Mouse (Mus musculus): Measurements from ENCODE around the gene Dyrk3. TPM values are rescaled to one million over a fixed set of nuclear protein-coding genes. Genes with fewer than 3 reads are reported as not detected.
"Not testable (repeated sequence)": the region's sequence is repeated elsewhere in the genome, so short reads cannot be mapped to it uniquely, and the experiment has no call there.

Dyrk3 gene
- polyA plus RNA-seq, 1 experiment from 2014 or later = 4.1 TPM

GRCm38 (mm10) chr1:131175819-131176218 lies 37.7 kb upstream of the Dyrk3 start:
- ATAC-seq = no peak
- no peaks in the 10 kb centered on the region for H3K4me1 ChIP-seq (replicated peaks)
- no peak overlapping the region for H3K4me2 ChIP-seq (replicated peaks)
- H3K9ac ChIP-seq = no peak overlapping the region
- H3K4me3 ChIP-seq (replicated peaks) = no peak overlapping the region
- no peak overlapping the region for H3K27ac ChIP-seq
- no peaks in the 10 kb centered on the region for H3K9me3 ChIP-seq
- no peaks in the 10 kb centered on the region for H3K27me3 ChIP-seq (replicated peaks)
- peaks cover 37% of the 10 kb centered on the region for H3K36me3 ChIP-seq
- 93% methylated on average over 8 of the region's 8 CpGs for WGBS

DNA sequence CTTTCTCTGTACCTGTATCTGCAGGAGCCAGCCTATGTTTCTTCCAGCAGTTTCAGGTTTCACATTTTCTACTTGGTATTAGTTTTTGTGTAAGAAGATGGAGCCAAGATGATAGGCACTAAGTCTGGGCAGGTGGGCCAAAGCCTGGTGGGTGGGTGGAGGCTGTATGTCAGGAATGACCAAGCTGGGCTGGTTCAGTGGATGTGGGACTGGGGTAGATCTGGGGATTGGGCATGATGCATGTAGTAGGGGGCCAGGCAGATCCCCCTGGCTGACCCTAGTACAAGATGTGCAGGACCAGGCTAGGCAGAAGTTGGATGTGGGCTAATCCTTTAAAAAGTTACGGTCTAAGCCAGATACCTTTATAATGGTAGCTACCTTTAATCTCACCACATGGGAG lies 37.0 kb upstream of the Dyrk3 start:
- WGBS = 100% methylated on average over 1 of the region's 1 CpGs
- Histone ChIP-seq H3K4me3 (replicated peaks) (no peak overlapping the region), H3K9ac (no peak overlapping the region), H3K36me3 (peaks cover 40% of the 10 kb centered on the region), H3K4me1 (replicated peaks) (no peaks in the 10 kb centered on the region), H3K27me3 (replicated peaks) (no peaks in the 10 kb centered on the region), H3K4me2 (replicated peaks) (no peak overlapping the region), H3K9me3 (no peaks in the 10 kb centered on the region), H3K27ac (no peak overlapping the region)
- ATAC-seq = no peak

DNA sequence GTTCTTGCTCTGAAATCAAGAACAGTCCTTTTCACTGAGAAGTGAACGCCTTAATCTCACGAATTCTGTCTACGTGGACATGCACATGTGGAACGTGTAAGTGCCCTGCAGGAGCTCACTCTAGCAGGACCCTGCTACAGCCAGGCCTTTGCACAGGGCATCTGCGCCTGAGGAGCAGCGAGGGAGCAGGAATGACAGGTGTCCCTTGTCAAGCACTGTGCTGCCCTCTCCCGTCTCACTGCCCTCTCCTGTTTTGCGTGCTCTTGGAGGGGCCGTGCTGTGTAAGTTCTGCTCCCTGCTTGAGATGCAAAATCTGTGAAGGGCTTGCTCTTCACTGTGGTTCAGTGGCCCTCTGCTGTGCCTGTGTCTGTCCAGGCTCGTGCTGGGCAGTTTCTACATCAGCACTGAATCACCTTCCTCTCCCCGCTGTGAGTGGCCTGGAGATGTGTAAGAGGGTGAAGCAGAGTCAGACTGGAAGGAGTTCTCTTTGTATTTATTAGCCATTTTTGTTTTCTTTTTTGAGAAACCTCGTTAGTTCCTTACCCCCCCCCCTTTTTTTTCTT lies 36.2 kb upstream of the Dyrk3 start:
- Histone ChIP-seq H3K9ac (no peak overlapping the region), H3K4me1 (replicated peaks) (no peaks in the 10 kb centered on the region), H3K27ac (no peak overlapping the region), H3K9me3 (no peaks in the 10 kb centered on the region), H3K27me3 (replicated peaks) (no peaks in the 10 kb centered on the region), H3K36me3 (peaks cover 42% of the 10 kb centered on the region), H3K4me3 (replicated peaks) (no peak overlapping the region), H3K4me2 (replicated peaks) (no peak overlapping the region)
- no peak for ATAC-seq
- WGBS = 75% methylated on average over 12 of the region's 12 CpGs

- Histone ChIP-seq H3K36me3 (peaks cover 43% of the 10 kb centered on the region), H3K9ac (no peak overlapping the region), H3K27ac (no peak overlapping the region), H3K4me2 (replicated peaks) (no peak overlapping the region), H3K4me3 (replicated peaks) (no peak overlapping the region), H3K9me3 (no peaks in the 10 kb centered on the region), H3K4me1 (replicated peaks) (no peaks in the 10 kb centered on the region), H3K27me3 (replicated peaks) (no peaks in the 10 kb centered on the region)
- ATAC-seq = no peak
- 76% methylated on average over 6 of the region's 6 CpGs for WGBS
Observed at GRCm38 (mm10) chr1:131173809-131174208, 35.7 kb upstream of the Dyrk3 start.

DNA sequence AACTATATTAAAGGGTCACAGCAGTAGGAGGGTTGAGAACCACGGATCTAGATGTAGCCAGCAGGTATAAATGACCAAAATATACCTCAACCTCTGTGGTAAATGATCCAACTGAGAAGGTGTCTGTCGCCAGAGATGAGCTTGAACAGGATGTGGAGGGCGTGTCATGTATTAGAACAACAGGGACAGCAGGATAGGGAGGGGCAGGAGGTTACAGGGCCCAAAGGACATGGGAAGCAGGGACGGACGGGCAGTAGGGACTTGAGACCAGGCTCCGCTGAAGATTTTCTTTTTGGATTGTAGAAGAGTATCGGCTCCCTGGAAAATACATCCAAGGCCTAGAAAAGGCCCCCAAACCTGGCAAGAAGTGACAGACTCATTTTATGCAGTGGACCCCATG lies 34.9 kb upstream of the Dyrk3 start:
- no peaks in the 10 kb centered on the region for H3K27me3 ChIP-seq (replicated peaks)
- H3K27ac ChIP-seq = no peak overlapping the region
- 85% methylated on average over 7 of the region's 7 CpGs for WGBS
- H3K9ac ChIP-seq = no peak overlapping the region
- no peaks in the 10 kb centered on the region for H3K9me3 ChIP-seq
- H3K36me3 ChIP-seq = peaks cover 51% of the 10 kb centered on the region
- no peak overlapping the region for H3K4me2 ChIP-seq (replicated peaks)
- no peaks in the 10 kb centered on the region for H3K4me1 ChIP-seq (replicated peaks)
- ATAC-seq = no peak
- no peak overlapping the region for H3K4me3 ChIP-seq (replicated peaks)

DNA sequence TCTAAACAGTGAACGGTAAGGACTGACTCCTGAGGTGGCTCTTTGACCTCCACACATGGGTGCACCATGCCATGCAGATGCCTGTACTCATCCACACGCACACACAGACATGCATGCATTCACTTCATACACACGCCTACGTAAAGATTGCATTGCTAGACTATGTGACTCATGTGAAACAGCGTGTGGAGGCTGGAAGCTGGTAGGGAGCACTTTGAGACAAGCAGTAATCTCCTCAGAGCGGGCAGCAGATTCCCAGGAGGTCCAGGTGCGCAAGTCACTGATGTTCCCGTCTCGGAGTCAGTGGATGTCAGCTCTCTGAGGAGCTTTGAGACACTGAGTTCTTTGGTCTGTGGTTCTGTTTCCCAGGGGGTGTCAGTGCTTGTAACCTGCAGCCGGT lies 29.5 kb upstream of the Dyrk3 start:
- Histone ChIP-seq H3K9ac (no peak overlapping the region), H3K27ac (no peak overlapping the region), H3K36me3 (peaks cover 56% of the 10 kb centered on the region), H3K27me3 (replicated peaks) (no peaks in the 10 kb centered on the region), H3K4me2 (replicated peaks) (no peak overlapping the region), H3K4me3 (replicated peaks) (no peak overlapping the region), H3K9me3 (no peaks in the 10 kb centered on the region), H3K4me1 (replicated peaks) (no peaks in the 10 kb centered on the region)
- 95% methylated on average over 10 of the region's 10 CpGs for WGBS
- ATAC-seq = no peak

GRCm38 (mm10) chr1:131164427-131164826 lies 26.3 kb upstream of the Dyrk3 start:
- Histone ChIP-seq H3K4me2 (replicated peaks) (no peak overlapping the region), H3K36me3 (peaks cover 55% of the 10 kb centered on the region), H3K4me1 (replicated peaks) (no peaks in the 10 kb centered on the region), H3K9me3 (no peaks in the 10 kb centered on the region), H3K9ac (no peak overlapping the region), H3K27me3 (replicated peaks) (no peaks in the 10 kb centered on the region), H3K27ac (no peak overlapping the region), H3K4me3 (replicated peaks) (no peak overlapping the region)
- ATAC-seq = no peak
- WGBS = 78% methylated on average over 6 of the region's 6 CpGs

GRCm38 (mm10) chr1:131161091-131161490 lies 23.0 kb upstream of the Dyrk3 start:
- Histone ChIP-seq H3K4me3 (replicated peaks) (no peak overlapping the region), H3K9ac (no peak overlapping the region), H3K27ac (no peak overlapping the region), H3K9me3 (no peaks in the 10 kb centered on the region), H3K4me2 (replicated peaks) (no peak overlapping the region), H3K4me1 (replicated peaks) (no peaks in the 10 kb centered on the region), H3K27me3 (replicated peaks) (no peaks in the 10 kb centered on the region), H3K36me3 (peaks cover 33% of the 10 kb centered on the region)
- WGBS = 81% methylated on average over 11 of the region's 11 CpGs
- no peak for ATAC-seq

DNA sequence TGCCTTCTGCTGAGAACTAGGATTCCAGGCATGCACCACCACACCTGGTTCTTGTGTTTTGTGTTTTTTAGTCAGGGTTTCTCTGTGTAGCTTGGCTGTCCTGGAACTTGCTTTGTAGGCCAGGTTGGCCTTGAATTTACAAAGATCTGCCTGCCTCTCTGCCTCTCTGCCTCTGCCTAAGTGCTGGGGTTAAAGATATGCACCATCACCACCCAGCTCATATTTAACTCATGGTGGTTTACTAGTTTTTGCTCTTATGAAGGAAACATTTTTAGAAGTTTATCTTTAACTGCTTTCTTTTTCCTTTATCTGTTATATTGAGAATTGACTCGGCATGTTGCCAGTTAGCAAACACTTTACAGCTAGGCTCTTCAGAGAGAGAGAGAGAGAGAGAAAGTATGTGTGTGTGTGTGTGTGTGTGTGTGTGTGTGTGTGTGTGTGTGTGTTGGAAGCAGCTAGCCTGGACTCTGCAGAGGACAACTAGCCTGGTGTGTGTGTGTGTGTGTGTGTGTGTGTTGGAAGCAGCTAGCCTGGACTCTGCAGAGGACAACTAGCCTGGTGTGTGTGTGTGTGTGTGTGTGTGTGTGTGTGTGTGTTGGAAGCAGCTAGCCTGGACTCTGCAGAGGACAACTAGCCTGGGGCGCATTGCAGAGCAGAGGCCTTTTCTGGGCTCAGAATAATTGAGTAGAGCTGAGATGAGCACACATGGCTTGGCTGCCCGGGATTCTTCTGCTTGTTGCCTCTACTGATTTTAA lies 21.6 kb upstream of the Dyrk3 start:
- peaks cover 26% of the 10 kb centered on the region for H3K36me3 ChIP-seq
- not testable (repeated sequence) for H3K4me1 ChIP-seq (replicated peaks); H3K27ac ChIP-seq; ATAC-seq; H3K4me2 ChIP-seq (replicated peaks); H3K27me3 ChIP-seq (replicated peaks); H3K9ac ChIP-seq; H3K9me3 ChIP-seq; H3K4me3 ChIP-seq (replicated peaks)
- 81% methylated on average over 3 of the region's 3 CpGs for WGBS

DNA sequence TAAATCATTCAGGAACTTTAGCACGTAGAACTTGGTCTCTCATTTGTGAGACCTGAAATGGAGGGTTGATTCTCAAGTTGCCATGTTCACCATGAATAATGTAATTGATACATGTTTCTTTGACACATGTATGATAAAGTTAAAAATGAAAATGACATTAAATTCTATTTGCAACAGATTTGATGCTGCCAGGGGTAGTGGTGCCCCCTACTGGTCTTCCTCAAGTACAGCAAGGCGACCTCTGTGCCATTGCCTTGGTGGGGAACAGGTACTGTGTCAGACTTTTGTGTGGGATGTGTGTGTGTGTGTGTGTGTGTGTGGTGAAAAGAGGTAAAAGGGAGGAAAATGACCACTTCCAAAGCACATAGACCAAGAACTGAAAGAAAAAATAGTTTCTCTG lies 17.3 kb upstream of the Dyrk3 start:
- no peak overlapping the region for H3K9ac ChIP-seq
- ATAC-seq = no peak
- peaks cover 3% of the 10 kb centered on the region for H3K36me3 ChIP-seq
- H3K27me3 ChIP-seq (replicated peaks) = no peaks in the 10 kb centered on the region
- 59% methylated on average over 2 of the region's 2 CpGs for WGBS
- no peaks in the 10 kb centered on the region for H3K9me3 ChIP-seq
- H3K27ac ChIP-seq = no peak overlapping the region
- no peak overlapping the region for H3K4me3 ChIP-seq (replicated peaks)
- H3K4me2 ChIP-seq (replicated peaks) = no peak overlapping the region
- H3K4me1 ChIP-seq (replicated peaks) = 0 out of 2 replicates have a peak, but pooled peaks cover 6% of the 10 kb centered on the region

DNA sequence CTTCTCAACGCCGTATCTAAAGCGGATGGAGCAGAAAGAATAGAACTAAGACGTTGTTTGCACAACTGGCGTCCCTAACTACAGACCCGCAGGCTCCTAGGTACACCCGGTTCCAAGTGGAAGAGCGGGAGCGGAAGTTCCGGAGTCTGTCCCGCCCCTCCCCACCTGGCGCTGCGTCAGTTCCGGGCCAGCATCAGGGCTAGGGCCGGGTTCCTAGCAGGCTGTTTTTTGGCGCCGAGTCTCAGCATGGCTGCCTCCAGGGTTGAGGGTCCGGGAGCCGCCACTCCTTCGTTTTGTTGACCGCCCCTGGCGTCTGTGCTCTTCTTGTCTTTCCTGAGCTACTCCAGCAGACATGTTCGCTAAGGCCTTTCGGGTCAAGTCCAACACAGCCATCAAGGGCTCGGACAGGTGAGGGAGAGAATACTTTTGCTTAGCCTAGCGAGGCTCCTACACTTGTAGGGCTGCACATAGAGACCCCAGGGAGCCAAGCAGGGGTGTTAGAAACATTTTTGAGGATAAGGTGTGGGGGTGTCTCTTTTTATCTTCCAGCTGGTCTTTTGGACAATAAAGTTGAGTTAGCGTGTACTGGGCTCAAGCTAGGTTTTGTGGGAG lies 15.0 kb upstream of the Dyrk3 start, which contains the start of gene Eif2d:
TSS of gene Eif2d (plus strand) at position 164 of the 612 bp plus-strand sequence.
- under 1% methylated on average over 27 of the region's 27 CpGs for WGBS
- Histone ChIP-seq H3K27ac (peak within 1 kb of the TSS; percentile 48; the same call in 1 of the 2 replicates), H3K4me3 (replicated peaks) (peak within 1 kb of the TSS; percentile 77), H3K9ac (peak within 1 kb of the TSS; percentile 68), H3K9me3 (no peaks in the 10 kb centered on the region), H3K4me2 (replicated peaks) (peak within 1 kb of the TSS; percentile 78), H3K4me1 (replicated peaks) (0 out of 2 replicates have a peak, but pooled peaks cover 6% of the 10 kb centered on the region), H3K36me3 (no peaks in the 10 kb centered on the region), H3K27me3 (replicated peaks) (no peaks in the 10 kb centered on the region)
- peak; percentile 100 for ATAC-seq

DNA sequence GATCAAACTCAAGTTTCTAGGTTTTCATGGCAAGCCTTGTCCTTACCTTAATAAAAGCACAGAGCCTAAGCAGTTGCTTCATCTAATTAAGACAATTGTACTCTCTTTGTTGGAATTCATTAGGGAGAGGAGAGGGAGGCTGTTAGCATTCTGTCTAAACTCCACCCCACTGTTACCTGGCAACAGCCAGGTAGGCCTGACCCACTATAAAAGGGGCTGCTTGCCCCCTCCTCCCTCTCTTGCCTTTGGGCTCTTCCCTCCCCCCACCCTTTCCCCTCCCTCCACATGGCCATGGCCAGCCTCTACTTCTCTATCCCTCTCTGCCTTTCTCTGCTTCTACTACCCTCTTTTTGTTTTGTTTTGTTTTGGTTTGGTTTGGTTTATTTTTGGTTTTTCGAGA lies 11.4 kb upstream of the Dyrk3 start:
- Histone ChIP-seq H3K9me3 (no peaks in the 10 kb centered on the region), H3K4me2 (replicated peaks) (no peak overlapping the region), H3K4me1 (replicated peaks) (0 out of 2 replicates have a peak, but pooled peaks cover 6% of the 10 kb centered on the region), H3K27ac (no peak overlapping the region), H3K9ac (no peak overlapping the region), H3K4me3 (replicated peaks) (no peak overlapping the region), H3K36me3 (no peaks in the 10 kb centered on the region), H3K27me3 (replicated peaks) (no peaks in the 10 kb centered on the region)
- no peak for ATAC-seq
- WGBS = 78% methylated on average over 1 of the region's 1 CpGs
